Mouse (Mus musculus) kidney, adult 11 months (tissue): ENCODE data around the gene Stmn1.
A peak's percentile ranks its signal among the peaks of the same experiment; 100 is the strongest.

ENCODE experiments used
- DNase-seq: peaks from one replicate; pipeline ENCODE4 v3.0.0; 2022

Stmn1 gene

DNA sequence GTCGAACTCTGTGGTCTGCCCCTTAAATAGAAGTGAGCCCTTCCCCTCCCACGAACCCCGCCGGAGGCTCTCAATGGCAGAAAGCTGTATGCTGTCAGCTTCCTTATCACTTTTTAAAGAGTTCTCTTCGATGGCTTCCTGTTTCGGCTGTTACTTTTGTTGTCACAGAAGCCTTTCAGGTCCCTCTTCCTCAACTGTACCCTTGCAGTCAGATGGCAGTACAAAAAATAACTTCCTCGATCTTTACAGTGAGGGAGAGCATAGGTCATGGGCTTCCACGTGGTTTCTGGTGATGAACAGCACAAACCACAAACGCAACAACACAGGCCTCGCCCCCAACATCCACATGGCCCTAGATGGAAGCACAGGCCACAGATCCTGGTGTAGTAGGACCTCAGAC is 7.8 kb upstream of the Stmn1 start:
- DNase-seq: no peak

DNA sequence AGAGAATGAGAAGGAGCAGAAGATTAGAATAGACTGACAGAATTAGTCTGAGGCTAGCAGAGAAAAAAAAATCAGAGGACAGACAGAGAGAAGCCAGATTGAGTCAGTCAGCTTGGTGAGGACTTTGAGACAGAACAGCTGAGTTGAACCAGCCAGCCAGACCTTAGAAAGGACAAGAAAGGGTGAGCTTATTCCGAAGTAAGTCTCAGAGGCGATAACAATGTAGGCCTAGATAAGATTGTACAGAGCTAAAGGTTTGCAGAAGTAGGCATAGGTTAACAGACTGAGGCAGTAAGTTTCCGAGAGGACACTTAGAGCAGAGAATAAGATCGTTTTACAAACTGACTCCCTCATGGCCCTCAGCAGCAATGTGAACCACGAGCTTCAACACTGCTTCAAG is 6.9 kb upstream of the Stmn1 start:
- DNase-seq: no peak

DNA sequence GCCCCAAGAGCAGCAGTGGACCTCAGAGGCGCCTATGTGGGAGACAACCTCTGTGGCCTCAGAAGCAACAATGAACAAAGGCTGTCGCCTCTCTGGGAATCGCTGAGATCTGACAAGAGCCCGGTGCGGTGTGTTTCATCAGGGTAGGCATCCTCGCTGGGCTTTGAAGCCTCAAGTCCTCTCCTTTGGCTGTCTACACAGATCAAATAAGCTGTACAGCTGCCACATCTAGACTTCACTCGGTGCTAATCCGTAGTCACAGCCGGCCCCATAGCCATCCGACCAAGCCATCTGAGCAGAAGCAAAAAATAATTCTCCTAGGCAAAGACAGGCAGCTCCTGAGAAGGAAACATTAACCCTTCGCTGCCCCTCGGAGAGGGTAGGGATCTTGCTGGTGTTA is 2.3 kb upstream of the Stmn1 start:
- DNase-seq: no peak

DNA sequence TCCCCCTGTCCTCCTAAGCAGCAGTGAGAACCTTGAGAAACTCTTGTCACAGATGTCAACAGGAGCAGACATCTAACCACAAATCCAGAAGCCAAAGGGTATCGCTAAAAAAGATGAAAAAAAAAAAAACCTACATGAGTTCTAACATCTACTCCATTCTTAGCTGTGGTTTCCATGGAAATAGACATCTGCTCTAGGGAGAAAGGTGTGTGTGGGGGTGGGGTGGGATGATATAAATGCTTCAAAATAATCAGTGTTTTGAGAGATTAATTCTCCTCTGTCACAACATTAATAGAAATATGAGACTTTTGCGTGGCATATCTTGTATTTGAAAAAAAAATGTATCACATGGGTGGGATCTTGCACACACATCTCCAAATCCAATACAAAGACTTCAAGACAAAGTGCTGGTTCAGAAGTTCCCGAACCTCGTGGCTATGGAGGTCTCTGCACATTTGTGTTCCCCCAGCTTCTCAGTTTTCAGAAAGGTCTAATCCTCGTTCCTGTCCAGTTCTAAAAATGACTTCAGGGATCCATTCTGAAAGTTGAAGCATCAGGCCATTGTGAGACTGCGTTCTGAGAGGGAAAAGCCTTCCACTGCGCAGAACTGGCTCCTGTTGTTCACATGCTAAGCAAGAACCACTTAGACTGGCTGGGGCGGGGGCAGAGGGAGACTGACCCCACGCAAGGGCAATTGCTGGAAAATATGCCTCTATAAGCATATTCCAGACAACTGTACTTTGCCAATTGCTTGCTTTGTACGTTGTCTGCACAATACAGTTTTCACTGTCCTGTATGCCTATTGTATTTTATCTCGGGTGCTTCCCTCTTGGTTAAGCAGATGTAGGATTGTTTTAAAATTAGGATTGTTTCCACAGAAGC is 1.5 kb upstream of the Stmn1 start:
- no peak for DNase-seq

DNA sequence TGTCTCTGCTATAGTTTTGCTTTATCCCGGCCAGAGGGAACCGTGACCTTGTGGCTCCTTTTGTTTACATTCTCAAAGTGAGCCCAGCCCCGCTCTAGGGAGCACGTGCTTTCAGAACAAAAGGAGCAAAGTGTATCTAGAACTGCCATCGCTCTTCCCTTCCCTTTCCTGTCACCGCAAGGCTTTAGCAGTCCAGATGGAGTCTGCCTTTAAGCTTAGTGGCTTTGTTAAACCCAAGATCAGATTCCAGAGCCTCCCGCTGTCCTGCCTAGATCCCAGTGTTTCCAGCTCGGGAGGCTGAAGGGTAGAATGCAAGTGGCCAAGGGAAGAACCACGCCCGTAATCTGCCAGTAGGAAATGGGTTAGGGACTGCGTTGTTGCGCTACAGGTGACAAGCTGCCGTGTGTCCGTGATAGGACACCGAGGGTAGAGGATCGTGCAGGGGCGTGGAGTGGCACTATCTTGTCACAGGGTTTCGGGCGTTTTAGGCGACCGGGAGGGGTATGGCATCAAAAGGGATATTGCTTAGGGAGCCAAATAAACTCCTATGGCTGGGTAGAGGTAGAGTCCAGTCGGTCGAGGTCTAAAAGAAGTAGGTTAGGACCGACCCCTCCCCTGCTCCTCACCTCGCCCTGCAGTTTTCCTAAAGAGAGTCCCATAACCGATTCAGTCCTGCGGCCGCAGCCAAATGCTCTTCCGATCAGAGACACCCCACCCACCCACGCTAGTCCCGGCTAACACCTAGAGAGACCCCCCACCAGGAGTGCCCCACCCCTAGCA is 495 bp upstream of the Stmn1 start:
- DNase-seq: no peak

DNA sequence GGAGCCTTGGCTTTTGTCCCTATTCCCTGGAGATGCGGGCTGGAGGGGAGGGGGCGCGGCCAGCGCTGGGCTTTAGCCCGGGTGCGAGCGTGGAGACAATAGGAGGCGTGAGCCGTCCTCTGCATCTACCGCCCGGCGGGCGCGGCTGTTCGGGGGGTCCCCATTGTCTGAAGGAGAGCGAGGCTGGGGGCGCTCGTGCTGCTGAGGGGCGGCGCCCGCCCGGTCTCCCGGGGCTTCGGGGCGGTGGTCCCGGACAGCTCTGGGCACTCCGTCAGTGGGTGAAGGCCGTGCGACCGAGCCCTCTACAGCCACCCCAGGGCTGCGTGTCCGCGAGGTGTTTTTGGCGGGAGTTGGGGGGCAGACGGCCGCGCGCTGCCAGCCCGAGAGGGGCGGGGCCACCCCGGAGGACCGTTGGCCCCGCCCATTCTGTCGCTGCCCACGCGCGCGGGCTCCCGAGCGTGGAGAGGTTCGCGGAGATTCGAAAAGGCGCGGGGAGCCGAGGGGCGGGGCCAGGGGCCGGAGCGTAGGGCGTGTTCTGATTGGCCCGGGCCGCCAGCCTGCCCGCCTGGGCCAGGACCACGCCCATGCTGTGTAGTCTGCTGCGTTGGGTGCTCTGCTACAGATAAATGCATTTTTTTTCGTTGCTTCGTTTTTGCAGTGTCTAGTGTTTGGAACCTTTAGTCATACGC is 602 bp downstream of the Stmn1 start:
- DNase-seq: peak; percentile 88

DNA sequence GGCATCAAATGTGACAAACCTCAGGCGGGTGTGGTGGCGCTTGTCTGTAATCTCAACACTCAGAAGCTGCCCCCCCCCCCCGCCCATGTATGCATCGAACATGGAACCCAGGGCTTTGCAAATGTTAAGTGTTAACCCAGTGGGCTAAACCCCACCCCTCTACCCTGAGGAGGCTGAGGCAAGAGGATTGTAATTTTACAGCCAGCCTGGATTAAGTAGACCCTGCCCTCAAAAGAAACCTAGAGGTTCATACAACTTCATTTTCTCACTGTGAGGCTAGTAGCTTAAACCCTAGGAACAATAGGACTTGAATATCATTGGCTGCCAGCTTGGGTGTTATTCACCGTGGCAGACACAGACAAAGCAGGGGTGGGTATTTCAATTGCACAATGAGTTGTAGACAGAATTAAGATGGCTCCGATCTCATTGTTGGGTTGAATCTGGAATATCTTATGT is 1.2 kb downstream of the Stmn1 start:
- no peak for DNase-seq

DNA sequence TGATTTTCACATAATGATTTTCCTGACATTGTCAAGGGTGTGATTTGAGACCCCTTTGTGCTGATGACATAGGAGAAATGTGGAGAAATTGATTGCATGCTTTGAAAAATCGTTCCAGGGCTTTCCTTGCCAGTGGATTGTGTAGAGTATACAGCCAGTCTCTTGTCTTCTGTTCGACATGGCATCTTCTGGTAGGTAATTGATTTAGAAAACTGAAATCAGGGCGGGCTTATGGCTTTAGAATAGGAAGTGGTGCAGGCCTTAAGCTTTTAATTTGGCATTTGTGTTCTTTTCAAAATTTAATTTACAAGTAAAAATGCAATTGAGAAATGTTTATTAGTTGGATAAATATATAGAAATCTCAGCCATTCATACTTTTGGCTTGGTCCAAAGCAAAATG is 1.9 kb downstream of the Stmn1 start:
- no peak for DNase-seq

DNA sequence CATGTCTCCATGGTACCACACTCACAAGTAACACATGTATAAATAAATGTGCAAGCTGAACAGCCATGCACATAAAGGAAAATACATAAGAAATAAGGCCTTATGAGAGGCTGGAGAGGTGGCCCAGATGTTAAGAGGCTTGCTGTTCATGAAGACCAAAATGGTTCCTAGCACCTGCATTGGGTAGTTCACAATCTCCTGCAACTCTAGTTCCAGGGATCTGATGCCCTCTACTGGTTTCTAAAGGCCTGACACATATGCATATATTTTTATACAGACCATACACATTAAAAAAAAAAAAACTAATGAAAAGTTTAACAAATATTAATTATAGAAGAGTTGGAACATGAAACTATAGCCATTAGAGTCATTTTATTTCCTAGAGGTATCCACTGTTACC is 3.3 kb downstream of the Stmn1 start:
- DNase-seq: no peak

DNA sequence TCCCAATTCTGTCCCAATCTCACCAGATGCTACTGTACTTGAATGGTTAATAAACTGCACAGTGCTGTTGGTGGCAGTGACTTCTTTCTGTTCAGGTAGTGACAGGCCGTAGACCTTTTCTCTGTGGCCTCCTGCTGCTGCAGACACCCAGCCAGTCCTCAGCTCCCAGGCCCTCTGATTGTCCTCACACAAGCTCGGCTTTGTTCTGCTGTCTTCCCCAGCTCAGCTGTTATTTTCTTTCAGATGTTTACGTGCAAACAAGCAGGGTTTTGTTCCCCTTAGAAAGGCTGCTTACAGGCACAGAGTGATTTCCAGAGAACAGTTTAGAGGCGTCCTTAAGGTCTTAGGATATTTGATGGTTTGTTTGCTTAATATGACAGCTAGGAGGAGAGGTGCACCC is 5.6 kb downstream of the Stmn1 start:
- DNase-seq: no peak

DNA sequence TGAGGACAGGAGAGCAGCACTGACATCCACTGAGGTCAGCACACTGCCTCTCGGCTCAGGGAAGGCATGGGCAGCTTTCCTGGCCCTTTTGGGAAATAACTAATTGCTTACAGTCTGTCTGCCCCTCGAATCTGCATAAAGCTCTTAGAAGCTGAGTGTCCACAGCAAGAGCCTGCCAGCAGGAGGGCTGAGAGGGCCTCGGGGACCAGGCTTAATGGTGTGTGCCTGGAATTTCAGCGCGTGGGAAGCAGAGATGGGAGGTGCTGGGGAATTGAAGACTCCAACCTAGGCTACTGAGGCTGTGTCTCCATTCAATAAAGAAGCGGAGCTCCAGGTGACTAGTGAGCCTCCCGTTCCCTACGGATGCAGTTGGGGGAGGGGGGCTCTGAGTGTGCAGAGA is 6.1 kb downstream of the Stmn1 start:
- DNase-seq: no peak

DNA sequence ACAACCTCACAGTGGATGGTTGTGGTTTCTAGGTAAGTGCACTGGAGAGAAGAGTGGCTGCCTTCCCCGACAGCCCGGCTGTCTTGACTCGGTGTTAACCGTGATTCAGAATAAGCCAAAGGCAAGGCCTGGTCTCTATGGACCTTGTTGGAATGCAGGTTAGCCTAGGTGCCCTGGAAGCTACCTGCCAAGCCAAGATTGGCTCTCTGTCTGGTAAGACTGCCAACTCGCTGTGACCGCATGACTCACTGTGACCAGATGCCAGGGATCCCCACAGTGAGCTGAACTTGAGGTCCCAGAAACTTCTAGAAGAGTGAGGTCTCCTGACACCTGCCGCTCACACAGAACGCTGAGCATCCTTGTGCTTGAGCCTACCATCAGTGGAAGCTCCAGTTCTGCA is 8.8 kb downstream of the Stmn1 start:
- DNase-seq: peak; percentile 46

DNA sequence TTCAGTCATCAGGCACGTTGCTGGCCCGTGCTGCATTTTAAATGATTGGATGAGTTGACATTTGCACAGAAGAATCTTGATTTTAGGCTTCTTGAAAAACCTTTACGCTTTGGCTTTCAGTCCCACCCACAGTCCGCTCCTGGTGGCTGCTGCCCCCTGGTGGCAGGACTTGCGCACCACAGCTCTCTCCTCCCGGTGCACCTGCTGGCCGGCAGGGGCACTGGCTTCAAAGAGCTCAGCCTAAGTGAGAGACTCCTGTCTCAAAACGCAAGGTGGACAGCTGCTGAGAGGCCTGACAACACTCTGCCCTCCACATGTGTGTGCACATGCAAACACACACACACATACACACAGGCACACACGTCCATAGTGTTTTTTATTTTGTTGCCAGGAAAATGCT is 9.9 kb downstream of the Stmn1 start:
- DNase-seq: peak; percentile 84

DNA sequence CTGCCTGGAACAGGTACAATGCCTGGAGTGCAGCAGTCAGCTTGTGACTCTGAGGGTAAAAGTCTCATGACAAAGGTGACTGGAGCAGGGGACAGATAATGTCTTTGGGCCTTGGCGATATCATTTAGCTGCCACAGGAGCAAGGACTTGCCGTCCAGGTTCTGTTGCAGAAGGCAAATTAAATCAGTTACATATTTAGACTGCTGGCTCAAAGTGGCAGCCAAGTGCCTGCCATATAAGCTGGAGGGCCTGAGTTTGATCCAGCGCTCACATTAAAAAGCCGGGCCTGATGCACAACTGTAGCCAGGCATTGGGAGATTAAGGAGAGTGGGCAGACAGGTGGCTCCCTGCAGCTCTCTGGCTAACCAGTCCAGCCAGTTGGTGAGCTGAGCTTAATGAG is 11.7 kb downstream of the Stmn1 start:
- DNase-seq: no peak

DNA sequence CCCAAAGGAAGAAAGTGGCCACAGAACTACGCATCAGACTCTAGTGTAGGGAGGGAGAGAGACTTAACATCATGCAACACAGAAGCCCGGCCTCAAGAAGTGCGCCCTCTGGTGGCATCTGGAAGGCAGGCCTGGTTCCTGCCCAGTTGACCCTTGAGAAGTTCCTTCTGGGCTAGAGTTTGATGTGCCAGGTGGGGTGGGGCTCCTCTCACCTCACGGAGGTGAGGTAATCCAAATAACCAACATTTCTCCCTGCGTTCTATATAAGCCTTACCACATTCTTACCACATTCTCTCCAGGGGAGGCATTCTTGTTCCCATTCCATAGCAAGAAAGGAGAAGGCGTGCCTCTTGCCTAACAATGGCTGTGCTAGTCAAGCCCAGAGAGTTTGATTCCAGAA is 12.7 kb downstream of the Stmn1 start:
- peak; percentile 72 for DNase-seq

DNA sequence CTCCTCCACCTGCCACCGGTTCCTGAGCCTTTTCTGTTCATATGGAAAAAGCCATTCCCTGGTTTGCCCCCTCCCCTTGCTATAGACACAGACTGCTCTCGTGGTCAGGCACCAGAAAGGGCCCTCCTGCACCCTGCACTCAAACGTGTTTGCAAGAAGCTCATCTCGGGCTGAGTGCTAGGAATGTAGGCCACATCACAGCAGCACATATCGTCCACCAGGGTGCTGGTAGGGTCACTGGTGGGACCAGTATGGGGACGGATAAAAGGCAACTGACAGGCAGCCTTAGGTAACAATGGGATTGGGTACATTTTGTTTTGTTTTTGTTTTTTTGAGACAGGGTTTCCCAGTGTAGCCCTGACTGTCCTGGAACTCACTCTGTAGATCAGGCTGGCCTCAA is 13.2 kb downstream of the Stmn1 start:
- no peak for DNase-seq

DNA sequence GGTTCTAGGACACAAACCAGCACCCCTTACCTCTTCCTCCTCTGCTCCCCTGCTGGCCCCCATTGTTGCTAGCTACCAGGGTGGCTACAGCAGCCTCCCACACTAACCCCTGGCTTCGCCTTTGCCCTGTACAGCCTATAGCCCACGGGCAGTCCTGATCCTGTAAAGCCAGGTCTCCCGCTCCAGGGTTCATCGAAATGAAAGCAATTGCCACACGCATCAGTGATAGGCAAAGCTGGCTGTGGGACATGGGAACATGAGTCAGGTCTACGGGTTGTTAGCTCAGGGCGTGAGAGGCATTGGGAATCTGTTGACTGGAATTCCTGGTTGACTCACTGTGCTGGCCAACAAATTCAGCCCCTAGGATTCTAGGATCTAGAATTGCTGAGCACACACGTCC is 14.3 kb downstream of the Stmn1 start:
- DNase-seq: no peak

DNA sequence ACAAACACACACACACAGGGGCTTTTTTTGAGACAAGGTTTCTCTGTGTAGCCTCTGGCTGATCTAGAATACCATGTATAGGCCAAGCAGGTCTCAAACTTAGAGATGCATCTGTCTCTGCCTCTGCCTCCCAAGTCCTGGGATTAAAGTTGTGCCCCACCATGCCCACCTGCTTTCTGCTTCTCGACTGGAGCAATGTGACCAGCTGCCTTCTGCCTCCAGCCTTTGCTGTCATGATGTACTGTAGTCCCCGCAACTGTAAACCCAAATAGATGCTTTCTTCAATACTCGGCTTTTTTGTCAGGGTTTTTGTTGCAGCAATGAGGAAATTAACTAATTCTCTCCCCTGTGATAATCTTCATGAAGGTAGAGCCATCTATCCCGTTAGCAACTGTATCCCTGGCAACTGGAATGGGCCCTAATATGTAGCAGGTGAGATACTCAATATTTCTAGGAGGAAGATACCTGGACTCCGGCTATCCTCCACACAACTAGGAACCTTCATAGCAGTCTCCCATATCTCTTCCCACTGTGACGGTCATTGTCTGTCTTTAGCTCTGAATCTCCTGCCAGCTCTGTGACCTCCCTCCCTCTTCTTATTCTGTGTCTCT is 15.1 kb downstream of the Stmn1 start:
- no peak for DNase-seq

DNA sequence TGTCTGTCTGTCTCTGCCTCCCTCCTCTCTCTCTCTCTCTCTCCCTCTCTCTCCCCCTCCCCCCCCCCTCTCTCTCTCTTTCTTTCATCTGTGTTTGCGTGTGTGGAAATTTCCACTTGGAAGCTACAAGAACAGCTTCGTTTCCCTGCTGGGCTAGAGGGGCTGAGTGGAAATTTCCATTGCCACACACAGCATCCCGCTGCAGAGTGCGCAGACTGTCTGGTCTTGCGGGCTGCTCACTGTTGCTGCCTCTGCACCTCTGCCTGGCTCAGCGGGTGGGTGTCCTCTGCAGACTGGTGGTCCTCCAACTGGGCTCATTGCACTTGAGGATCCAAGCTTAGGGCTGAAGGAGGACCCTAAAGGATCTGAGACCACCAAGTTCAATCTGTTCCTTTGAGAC is 15.6 kb downstream of the Stmn1 start:
- peak; percentile 60 for DNase-seq

DNA sequence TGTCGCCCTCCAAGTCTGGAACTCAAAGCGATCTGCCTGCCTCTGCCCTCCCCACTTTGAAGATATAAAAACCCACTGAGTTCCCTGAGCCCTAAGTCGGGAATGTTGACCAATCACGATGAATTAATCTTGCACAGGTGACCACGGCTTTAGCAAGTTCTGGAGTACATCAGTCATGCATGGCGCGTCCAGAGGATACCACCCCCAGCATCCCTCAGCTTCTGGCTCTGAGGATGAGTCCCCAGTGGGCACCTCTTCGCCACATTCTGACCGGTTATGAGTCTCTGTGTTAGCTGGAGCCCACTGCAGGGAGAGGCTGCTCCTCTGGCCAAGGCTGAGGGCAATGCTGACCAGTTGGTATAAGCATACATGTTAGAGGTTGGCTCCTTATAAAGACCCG is 16.1 kb downstream of the Stmn1 start:
- DNase-seq: no peak

DNA sequence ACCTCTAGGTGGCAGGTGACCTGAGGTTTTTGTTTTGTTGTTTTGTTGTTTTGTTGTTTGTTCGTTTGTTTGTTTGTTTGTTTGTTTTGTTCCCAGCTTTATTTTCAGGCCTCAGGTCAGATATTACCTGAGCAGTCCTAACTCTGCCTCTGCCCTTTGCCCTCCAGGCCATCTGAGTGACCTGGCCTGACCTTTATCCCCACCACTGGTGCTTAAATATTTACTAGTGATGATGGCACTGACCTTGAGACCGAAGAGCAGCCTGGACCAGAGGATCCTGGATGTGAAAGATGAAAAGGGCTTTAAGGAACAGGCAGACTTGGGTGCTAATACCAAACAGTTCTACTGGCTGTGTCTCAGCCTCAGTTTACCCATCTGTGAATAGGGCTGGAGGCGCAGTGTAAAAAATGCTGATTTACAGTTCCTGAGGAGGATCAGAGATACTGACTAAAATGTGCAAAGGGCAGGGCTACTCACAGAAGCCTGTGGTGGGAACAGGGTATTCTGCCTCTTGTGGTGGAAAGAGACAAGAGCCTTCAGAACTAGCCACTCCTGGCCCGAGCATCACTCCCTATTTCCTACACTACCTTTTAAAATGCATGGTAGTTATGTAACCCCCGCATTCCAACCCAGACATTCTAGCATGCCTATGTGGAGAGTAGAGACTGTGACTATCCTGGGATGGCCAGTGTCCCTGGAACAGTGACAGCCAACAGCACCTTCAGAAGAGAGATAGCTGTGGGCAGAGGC is 17.2 kb downstream of the Stmn1 start:
- peak; percentile 83 for DNase-seq

DNA sequence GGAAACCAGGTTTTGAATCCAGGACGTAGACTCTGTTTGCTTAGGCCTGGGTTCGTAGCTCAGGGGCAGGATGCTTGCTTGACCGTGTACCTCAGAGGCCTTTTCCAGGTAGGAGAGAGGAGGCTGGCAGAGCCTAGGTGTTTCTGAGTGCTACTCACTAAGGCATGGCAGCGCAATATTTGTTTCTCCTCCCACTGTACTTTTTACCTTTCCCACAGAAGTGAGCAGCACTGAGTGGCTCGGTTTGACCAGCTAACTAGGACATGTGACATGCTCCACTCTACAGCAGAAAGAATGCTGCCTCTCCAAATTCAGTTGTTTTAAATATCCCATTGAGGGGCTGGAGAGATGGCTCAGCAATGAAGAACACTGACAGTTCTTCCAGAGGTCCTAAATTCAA is 20.1 kb downstream of the Stmn1 start:
- no peak for DNase-seq
